Mouse (Mus musculus) G1E (cell line): Measurements from ENCODE around the gene Galm. TPM values are rescaled to one million over a fixed set of nuclear protein-coding genes. Genes with fewer than 3 reads are reported as not detected.
"Not testable (repeated sequence)": the region's sequence is repeated elsewhere in the genome, so short reads cannot be mapped to it uniquely, and the experiment has no call there.

Experiments
- ATAC-seq: 2 replicates; pipeline ENCODE4 v1.8.0; 2016; ENCODE audit warnings: mild to moderate bottlenecking; ENCODE audit not compliant: insufficient number of reproducible peaks, poor library complexity, low FRiP score, severe bottlenecking; ENCODE audit errors: extremely low read depth
- DNase-seq: peaks from one replicate; pipeline ENCODE4 v3.0.0; 2012; ENCODE audit warnings: low spot score
- H3K27me3 ChIP-seq: 2 replicates; pipeline ENCODE4 v1.6.1; 2012; ENCODE audit warnings: mild to moderate bottlenecking, low read length, inconsistent platforms; ENCODE audit not compliant: insufficient read depth
- H3K36me3 ChIP-seq: replicated peaks from 2 replicates; pipeline ENCODE3; 2012; ENCODE audit warnings: mild to moderate bottlenecking, inconsistent platforms
- H3K4me1 ChIP-seq: 2 replicates; pipeline ENCODE4 v1.6.1; 2012; ENCODE audit warnings: low read depth, low read length, inconsistent platforms, mixed read lengths; ENCODE audit not compliant: insufficient read depth
- H3K4me3 ChIP-seq: 2 replicates; pipeline ENCODE4 v1.5.1; 2012; ENCODE audit warnings: low read depth, mild to moderate bottlenecking, inconsistent platforms, low read length, moderate library complexity, mixed read lengths
- H3K9me3 ChIP-seq: replicated peaks from 2 replicates; pipeline ENCODE4 v1.6.1; 2012; ENCODE audit warnings: inconsistent platforms
- CTCF ChIP-seq: IDR thresholded peaks from 2 replicates; pipeline ENCODE4 v1.5.1; 2012; ENCODE audit warnings: low read depth, low read length, inconsistent platforms, mixed read lengths
- GATA1 ChIP-seq: IDR thresholded peaks from 2 replicates; pipeline ENCODE4 v1.6.1; 2012; ENCODE audit warnings: borderline replicate concordance, low read length, inconsistent platforms, mixed read lengths
- GATA2 ChIP-seq: IDR thresholded peaks from 2 replicates; pipeline ENCODE4 v1.6.1; 2012; ENCODE audit warnings: low read depth, low read length, inconsistent platforms, borderline replicate concordance
- POLR2AphosphoS5 ChIP-seq: IDR thresholded peaks from 2 replicates; pipeline ENCODE4 v1.6.1; 2012; ENCODE audit warnings: low read depth, low read length, inconsistent platforms; ENCODE audit not compliant: insufficient replicate concordance
- TAL1 ChIP-seq: conservative IDR thresholded peaks from 2 replicates; pipeline ENCODE4 v1.6.1; 2012; ENCODE audit warnings: low read depth, low read length, inconsistent platforms, mixed read lengths
- polyA plus RNA-seq: library from polyadenylated mRNA; stranded (reverse); fragments of >175 nt; gene quantifications from 2 replicates; pipeline ENCODE4 v1.2.3, GENCODE M21; 2012
- total RNA-seq, 2 experiments: library from RNA; stranded (forward) in 1 of 2; stranded (reverse) in 1 of 2; fragments of 200-1000 nt in 1 of 2; fragments of >200 nt in 1 of 2; fragmentation: Nextera tagmentation in 1 of 2; gene quantifications; 2 replicates each; pipeline ENCODE4 v1.2.3; 2014 to 2017

The Galm gene
- total and polyA plus RNA-seq, 3 experiments: not detected

DNA sequence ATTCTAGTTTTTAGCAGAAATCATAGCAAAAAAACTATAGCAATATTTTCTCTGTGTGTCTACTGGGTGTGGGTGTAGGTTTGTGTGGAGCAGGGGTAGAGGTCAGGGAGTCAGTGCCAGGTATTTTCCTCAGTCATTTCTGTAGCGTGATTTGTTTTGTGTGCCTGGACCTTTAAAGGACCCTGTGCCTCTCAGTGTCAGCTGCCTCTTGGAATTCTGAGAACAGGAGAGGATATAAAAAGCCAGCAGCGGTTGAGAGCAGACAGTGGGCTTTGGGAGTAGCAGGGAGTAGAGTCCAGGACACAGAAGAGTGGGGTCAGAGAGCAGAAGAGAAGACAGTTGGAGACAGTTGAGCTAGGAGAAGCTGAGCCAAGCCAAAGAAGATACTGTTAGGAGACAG, 92.9 kb downstream of the Galm start:
- Histone ChIP-seq H3K4me1 (peaks cover 39% of the 10 kb centered on the region), H3K4me3 (no peak overlapping the region), H3K36me3 (no peaks in the 10 kb centered on the region), H3K27me3 (no peaks in the 10 kb centered on the region; the same call in 1 of the 2 replicates), H3K9me3 (no peaks in the 10 kb centered on the region)
- DNase-seq (no peak), ATAC-seq (no peak)
- TF ChIP-seq GATA2 (no peak), TAL1 (no peak), GATA1 (no peak), POLR2AphosphoS5 (no peak), CTCF (no peak)

- DNase-seq (peak; percentile 66), ATAC-seq (peak; percentile 76)
- H3K4me1 ChIP-seq: peaks cover 43% of the 10 kb centered on the region
- no peaks in the 10 kb centered on the region for H3K9me3 ChIP-seq
- H3K4me3 ChIP-seq: peak overlapping the region; percentile 31; the same call in 1 of the 2 replicates
- H3K36me3 ChIP-seq: no peaks in the 10 kb centered on the region
- H3K27me3 ChIP-seq: no peaks in the 10 kb centered on the region; the same call in 1 of the 2 replicates
- TF ChIP-seq CTCF (no peak), TAL1 (no peak), GATA1 (no peak), GATA2 (no peak), POLR2AphosphoS5 (no peak)
Observed at GRCm38 (mm10) chr17:80221202-80221601, 93.9 kb downstream of the Galm start.

DNA sequence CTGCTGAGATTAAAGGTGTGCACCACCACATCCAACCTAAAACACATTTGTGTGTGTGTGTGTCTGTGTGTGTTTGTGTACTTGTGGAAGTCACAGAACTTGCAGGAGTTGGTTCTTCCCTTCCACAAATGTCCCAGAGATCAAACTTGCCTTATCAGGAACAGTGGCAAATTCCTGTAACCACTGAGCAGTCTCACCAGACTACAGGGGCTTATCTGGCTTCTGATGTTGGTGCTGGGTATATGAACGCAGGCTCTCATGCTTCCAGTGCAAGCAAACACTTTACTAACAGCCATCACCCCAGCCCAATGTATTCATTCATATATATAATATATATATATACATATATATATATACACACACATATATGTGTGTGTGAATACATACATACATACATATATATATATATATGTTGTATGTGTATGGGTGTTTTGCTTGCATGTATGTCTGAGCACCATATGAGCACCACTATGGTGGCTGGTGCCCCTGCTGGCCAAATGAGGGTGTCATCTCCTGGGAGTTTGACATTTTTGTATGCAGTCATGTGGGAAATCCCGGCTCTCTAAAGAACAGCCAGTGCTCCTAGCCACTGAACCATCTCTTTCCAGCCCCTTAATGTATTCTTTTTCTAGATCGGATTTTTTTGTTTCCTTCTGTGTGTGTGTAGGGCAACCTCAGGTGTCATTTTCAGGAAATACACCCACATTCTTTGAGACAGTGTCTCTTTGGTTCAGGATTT, 94.8 kb downstream of the Galm start:
- peaks cover 4% of the 10 kb centered on the region for H3K36me3 ChIP-seq
- peak overlapping the region; percentile 13; the same call in 1 of the 2 replicates for H3K4me3 ChIP-seq
- TF ChIP-seq CTCF (no peak), POLR2AphosphoS5 (no peak), GATA2 (no peak), GATA1 (no peak), TAL1 (no peak)
- no peaks in the 10 kb centered on the region; the same call in 1 of the 2 replicates for H3K27me3 ChIP-seq
- ATAC-seq: no peak
- no peaks in the 10 kb centered on the region for H3K9me3 ChIP-seq
- H3K4me1 ChIP-seq: peaks cover 43% of the 10 kb centered on the region
- DNase-seq: no peak

GRCm38 (mm10) chr17:80223829-80224228, 96.6 kb downstream of the Galm start:
- H3K4me1 ChIP-seq: peaks cover 46% of the 10 kb centered on the region
- H3K9me3 ChIP-seq: no peaks in the 10 kb centered on the region
- H3K36me3 ChIP-seq: peaks cover 16% of the 10 kb centered on the region
- DNase-seq (no peak), ATAC-seq (no peak)
- peak overlapping the region; percentile 71 for H3K4me3 ChIP-seq
- TF ChIP-seq GATA2 (no peak), GATA1 (no peak), POLR2AphosphoS5 (no peak), TAL1 (no peak), CTCF (no peak)
- H3K27me3 ChIP-seq: no peaks in the 10 kb centered on the region

GRCm38 (mm10) chr17:80224326-80225116, 97.2 kb downstream of the Galm start, which contains the start of gene Gemin6:
Gene Gemin6, plus strand, starts transcription at chr17:80224441.
- ATAC-seq: peak; percentile 86
- Histone ChIP-seq H3K9me3 (no peaks in the 10 kb centered on the region), H3K36me3 (peaks cover 23% of the 10 kb centered on the region), H3K4me1 (peaks cover 46% of the 10 kb centered on the region), H3K27me3 (no peaks in the 10 kb centered on the region), H3K4me3 (peak within 1 kb of the TSS; percentile 71)
- DNase-seq: peak; percentile 76
- TF ChIP-seq GATA2 (no peak), GATA1 (no peak), TAL1 (no peak), POLR2AphosphoS5 (no peak), CTCF (no peak)

DNA sequence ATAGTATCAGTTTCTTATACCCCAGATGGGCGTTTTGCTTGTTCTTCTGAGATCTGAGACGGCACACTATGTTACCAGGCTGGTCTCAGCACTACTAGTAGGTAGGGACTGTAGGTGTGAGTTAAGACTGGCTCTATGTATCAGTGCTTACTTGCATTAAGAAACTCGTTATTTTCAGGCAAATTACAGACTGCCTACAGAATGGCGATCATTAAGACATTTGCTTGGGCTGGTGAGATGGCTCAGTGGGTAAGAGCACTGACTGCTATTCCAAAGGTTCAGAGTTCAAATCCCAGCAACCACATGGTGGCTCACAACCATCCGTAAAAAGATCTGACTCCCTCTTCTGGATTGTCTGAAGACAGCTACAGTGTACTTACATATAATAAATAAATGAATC, 97.9 kb downstream of the Galm start:
- not testable (repeated sequence) for ATAC-seq, H3K27me3 ChIP-seq, H3K9me3 ChIP-seq, DNase-seq
- Histone ChIP-seq H3K4me1 (peaks cover 40% of the 10 kb centered on the region), H3K36me3 (peaks cover 26% of the 10 kb centered on the region), H3K4me3 (peak overlapping the region; percentile 71)
